Mouse (Mus musculus) intestine, embryonic 15.5 days (tissue): ENCODE data around the gene Pign. TPM values are rescaled to one million over a fixed set of nuclear protein-coding genes. Genes with fewer than 3 reads are reported as not detected.

Experiments used
- ATAC-seq: fragments of 200-750 bp; cut with Nextera tagmentation; 2 replicates; pipeline ENCODE4 v1.8.0; 2017; ENCODE audit warnings: moderate TSS enrichment, moderate library complexity
- H3K27ac ChIP-seq: fragments of 300-500 bp; sonication (generic); 2 replicates; pipeline ENCODE4 v1.5.1; 2015; ENCODE audit warnings: mild to moderate bottlenecking, inconsistent platforms
- H3K27me3 ChIP-seq: fragments of 300-500 bp; sonication (generic); replicated peaks from 2 replicates; pipeline ENCODE4 v1.6.1; 2015; ENCODE audit warnings: inconsistent platforms
- H3K36me3 ChIP-seq: fragments of 300-500 bp; sonication (generic); 2 replicates; pipeline ENCODE4 v1.6.1; 2015; ENCODE audit warnings: inconsistent platforms
- H3K4me1 ChIP-seq: fragments of 300-500 bp; sonication (generic); replicated peaks from 2 replicates; pipeline ENCODE4 v1.6.1; 2015; ENCODE audit warnings: inconsistent platforms
- H3K4me2 ChIP-seq: fragments of 300-500 bp; sonication (generic); replicated peaks from 2 replicates; pipeline ENCODE4 v1.6.1; 2015; ENCODE audit warnings: mild to moderate bottlenecking, inconsistent platforms
- H3K4me3 ChIP-seq: fragments of 300-500 bp; sonication (generic); replicated peaks from 2 replicates; pipeline ENCODE4 v1.5.1; 2015; ENCODE audit warnings: inconsistent platforms
- H3K9ac ChIP-seq: fragments of 300-500 bp; sonication (generic); 2 replicates; pipeline ENCODE4 v1.6.1; 2015; ENCODE audit warnings: inconsistent platforms
- H3K9me3 ChIP-seq: fragments of 300-500 bp; sonication (generic); 2 replicates; pipeline ENCODE4 v1.6.1; 2016; ENCODE audit warnings: inconsistent platforms
- WGBS: fragments of 180-500 bp; shearing (Covaris S2); methylation state at CpG from one replicate; pipeline ENCODE4 v1.1.7; 2015; 5-methylcytosine and 5-hydroxymethylcytosine counted together
- polyA plus RNA-seq: library from polyadenylated mRNA; unstranded; fragments of >200 nt; fragmentation: Nextera tagmentation; extraction: Ambion mirVana; gene quantifications from 2 replicates; pipeline ENCODE4 v1.2.1, GENCODE M21; 2015

Gene Pign
- polyA plus RNA-seq, 1 experiment from 2014 or later: 12.7 TPM

- Histone ChIP-seq H3K4me3 (no peak overlapping the region), H3K27ac (no peak overlapping the region), H3K4me2 (no peak overlapping the region), H3K9ac (no peak overlapping the region), H3K9me3 (no peaks in the 10 kb centered on the region), H3K4me1 (no peaks in the 10 kb centered on the region), H3K36me3 (no peaks in the 10 kb centered on the region), H3K27me3 (no peaks in the 10 kb centered on the region)
- ATAC-seq: no peak
- WGBS: 17% methylated on average over 3 of the region's 3 CpGs
Observed at GRCm38 (mm10) chr1:105660015-105660414, 3.5 kb downstream of the Pign start.

- WGBS: 98% methylated on average over 1 of the region's 1 CpGs
- H3K27ac ChIP-seq: no peak overlapping the region
- no peak overlapping the region for H3K4me3 ChIP-seq
- no peak overlapping the region for H3K9ac ChIP-seq
- no peaks in the 10 kb centered on the region for H3K27me3 ChIP-seq
- H3K4me1 ChIP-seq: no peaks in the 10 kb centered on the region
- H3K36me3 ChIP-seq: 0 out of 2 replicates have a peak, but pooled peaks cover 4% of the 10 kb centered on the region
- H3K4me2 ChIP-seq: no peak overlapping the region
- no peaks in the 10 kb centered on the region for H3K9me3 ChIP-seq
- no peak for ATAC-seq
Observed at GRCm38 (mm10) chr1:105653981-105654380, 9.5 kb downstream of the Pign start.

- Histone ChIP-seq H3K27me3 (no peaks in the 10 kb centered on the region), H3K36me3 (0 out of 2 replicates have a peak, but pooled peaks cover 6% of the 10 kb centered on the region), H3K4me2 (no peak overlapping the region), H3K9ac (no peak overlapping the region), H3K4me3 (no peak overlapping the region), H3K27ac (no peak overlapping the region), H3K9me3 (no peaks in the 10 kb centered on the region), H3K4me1 (no peaks in the 10 kb centered on the region)
- no peak for ATAC-seq
- 89% methylated on average over 1 of the region's 1 CpGs for WGBS
Observed at GRCm38 (mm10) chr1:105650650-105651049, 12.8 kb downstream of the Pign start.

- 92% methylated on average over 3 of the region's 3 CpGs for WGBS
- H3K36me3 ChIP-seq: 0 out of 2 replicates have a peak, but pooled peaks cover 2% of the 10 kb centered on the region
- no peak for ATAC-seq
- no peak overlapping the region for H3K9ac ChIP-seq
- no peaks in the 10 kb centered on the region for H3K9me3 ChIP-seq
- H3K4me2 ChIP-seq: no peak overlapping the region
- no peak overlapping the region for H3K27ac ChIP-seq
- no peaks in the 10 kb centered on the region for H3K27me3 ChIP-seq
- H3K4me3 ChIP-seq: no peak overlapping the region
- no peaks in the 10 kb centered on the region for H3K4me1 ChIP-seq
Observed at GRCm38 (mm10) chr1:105644093-105644492, 19.4 kb downstream of the Pign start.

GRCm38 (mm10) chr1:105630481-105630880 is 33.0 kb downstream of the Pign start:
- no peak overlapping the region for H3K27ac ChIP-seq
- no peak for ATAC-seq
- WGBS: 37% methylated on average over 3 of the region's 3 CpGs
- H3K9ac ChIP-seq: no peak overlapping the region
- no peaks in the 10 kb centered on the region for H3K9me3 ChIP-seq
- H3K4me2 ChIP-seq: no peak overlapping the region
- H3K27me3 ChIP-seq: no peaks in the 10 kb centered on the region
- H3K4me1 ChIP-seq: no peaks in the 10 kb centered on the region
- H3K36me3 ChIP-seq: no peaks in the 10 kb centered on the region
- H3K4me3 ChIP-seq: no peak overlapping the region

GRCm38 (mm10) chr1:105589673-105590072 is 73.8 kb downstream of the Pign start:
- no peak for ATAC-seq
- H3K9ac ChIP-seq: no peak overlapping the region
- 88% methylated on average over 2 of the region's 2 CpGs for WGBS

GRCm38 (mm10) chr1:105588697-105589096 is 74.8 kb downstream of the Pign start:
- WGBS: 78% methylated on average over 5 of the region's 5 CpGs
- no peaks in the 10 kb centered on the region for H3K4me1 ChIP-seq
- no peak for ATAC-seq
- no peaks in the 10 kb centered on the region for H3K27me3 ChIP-seq
- no peak overlapping the region for H3K4me2 ChIP-seq
- no peak overlapping the region for H3K9ac ChIP-seq
- no peak overlapping the region for H3K4me3 ChIP-seq
- H3K27ac ChIP-seq: no peak overlapping the region
- H3K9me3 ChIP-seq: no peaks in the 10 kb centered on the region
- H3K36me3 ChIP-seq: 0 out of 2 replicates have a peak, but pooled peaks cover 3% of the 10 kb centered on the region

More at GRCm38 (mm10) chr1:105589673-105590072, 73.8 kb downstream of the Pign start:
- 0 out of 2 replicates have a peak, but pooled peaks cover 3% of the 10 kb centered on the region for H3K36me3 ChIP-seq
- no peaks in the 10 kb centered on the region for H3K27me3 ChIP-seq
- H3K27ac ChIP-seq: no peak overlapping the region
- no peak overlapping the region for H3K4me2 ChIP-seq
- H3K4me1 ChIP-seq: no peaks in the 10 kb centered on the region
- H3K4me3 ChIP-seq: no peak overlapping the region
- H3K9me3 ChIP-seq: no peaks in the 10 kb centered on the region

- Histone ChIP-seq H3K27me3 (no peaks in the 10 kb centered on the region), H3K4me1 (no peaks in the 10 kb centered on the region), H3K9me3 (no peaks in the 10 kb centered on the region), H3K9ac (no peak overlapping the region), H3K27ac (no peak overlapping the region), H3K4me3 (no peak overlapping the region), H3K4me2 (no peak overlapping the region), H3K36me3 (peaks cover 4% of the 10 kb centered on the region; the same call in 1 of the 2 replicates)
- WGBS: 81% methylated on average over 1 of the region's 1 CpGs
- ATAC-seq: no peak
Observed at GRCm38 (mm10) chr1:105582800-105583199, 80.7 kb downstream of the Pign start.

- no peak overlapping the region for H3K9ac ChIP-seq
- WGBS: 92% methylated on average over 2 of the region's 2 CpGs
- H3K9me3 ChIP-seq: no peaks in the 10 kb centered on the region
- no peaks in the 10 kb centered on the region for H3K27me3 ChIP-seq
- peaks cover 4% of the 10 kb centered on the region; the same call in 1 of the 2 replicates for H3K36me3 ChIP-seq
- no peak overlapping the region for H3K4me3 ChIP-seq
- ATAC-seq: no peak
- no peaks in the 10 kb centered on the region for H3K4me1 ChIP-seq
- H3K27ac ChIP-seq: no peak overlapping the region
- no peak overlapping the region for H3K4me2 ChIP-seq
Observed at GRCm38 (mm10) chr1:105580909-105581308, 82.6 kb downstream of the Pign start.

- Histone ChIP-seq H3K36me3 (no peaks in the 10 kb centered on the region), H3K27me3 (no peaks in the 10 kb centered on the region), H3K4me3 (no peak overlapping the region), H3K9ac (no peak overlapping the region), H3K9me3 (no peaks in the 10 kb centered on the region), H3K27ac (no peak overlapping the region), H3K4me1 (no peaks in the 10 kb centered on the region), H3K4me2 (no peak overlapping the region)
- ATAC-seq: no peak
- 77% methylated on average over 3 of the region's 3 CpGs for WGBS
Observed at GRCm38 (mm10) chr1:105566051-105566450, 97.4 kb downstream of the Pign start.

GRCm38 (mm10) chr1:105564289-105564688 is 99.2 kb downstream of the Pign start:
- no peaks in the 10 kb centered on the region for H3K9me3 ChIP-seq
- H3K27ac ChIP-seq: no peak overlapping the region
- WGBS: 66% methylated on average over 1 of the region's 1 CpGs
- no peaks in the 10 kb centered on the region for H3K27me3 ChIP-seq
- no peak overlapping the region for H3K4me3 ChIP-seq
- no peak for ATAC-seq
- no peak overlapping the region for H3K9ac ChIP-seq
- no peaks in the 10 kb centered on the region for H3K4me1 ChIP-seq
- H3K36me3 ChIP-seq: no peaks in the 10 kb centered on the region
- no peak overlapping the region for H3K4me2 ChIP-seq

GRCm38 (mm10) chr1:105563821-105564220 is 99.7 kb downstream of the Pign start:
- no peaks in the 10 kb centered on the region for H3K9me3 ChIP-seq
- H3K27ac ChIP-seq: no peak overlapping the region
- no peaks in the 10 kb centered on the region for H3K36me3 ChIP-seq
- H3K27me3 ChIP-seq: no peaks in the 10 kb centered on the region
- H3K4me2 ChIP-seq: no peak overlapping the region
- H3K4me1 ChIP-seq: no peaks in the 10 kb centered on the region
- H3K9ac ChIP-seq: no peak overlapping the region
- H3K4me3 ChIP-seq: no peak overlapping the region
- ATAC-seq: no peak
- WGBS: 95% methylated on average over 2 of the region's 2 CpGs

GRCm38 (mm10) chr1:105556078-105556477 is 107.4 kb downstream of the Pign start:
- Histone ChIP-seq H3K36me3 (no peaks in the 10 kb centered on the region), H3K27ac (no peak overlapping the region), H3K9me3 (no peaks in the 10 kb centered on the region), H3K9ac (no peak overlapping the region), H3K27me3 (no peaks in the 10 kb centered on the region), H3K4me3 (no peak overlapping the region), H3K4me2 (no peak overlapping the region), H3K4me1 (no peaks in the 10 kb centered on the region)
- 0 out of 2 replicates have a peak, but pooled peaks have one; percentile 36 for ATAC-seq
